Mouse (Mus musculus) lung, embryonic 15.5 days (tissue): ENCODE results near the gene Zswim5. TPM values are rescaled to one million over a fixed set of nuclear protein-coding genes. Genes with fewer than 3 reads are reported as not detected.

Experiments used
- ATAC-seq: fragments of 200-750 bp; cut with Nextera tagmentation; 2 replicates; pipeline ENCODE4 v1.8.0; 2017; ENCODE audit warnings: moderate number of reproducible peaks, borderline replicate concordance; ENCODE audit not compliant: low FRiP score, low TSS enrichment; ENCODE audit errors: extremely low read depth
- H3K27ac ChIP-seq: fragments of 300-500 bp; sonication (generic); 2 replicates; pipeline ENCODE4 v1.5.1; 2015; ENCODE audit warnings: moderate library complexity, mild to moderate bottlenecking, inconsistent platforms
- H3K27me3 ChIP-seq: fragments of 300-500 bp; sonication (generic); 2 replicates; pipeline ENCODE4 v1.6.1; 2015; ENCODE audit warnings: inconsistent platforms
- H3K36me3 ChIP-seq: fragments of 300-500 bp; sonication (generic); 2 replicates; pipeline ENCODE4 v1.6.1; 2015; ENCODE audit warnings: inconsistent platforms
- H3K4me1 ChIP-seq: fragments of 300-500 bp; sonication (generic); 2 replicates; pipeline ENCODE4 v1.6.1; 2015; ENCODE audit warnings: inconsistent platforms
- H3K4me2 ChIP-seq: fragments of 300-500 bp; sonication (generic); 2 replicates; pipeline ENCODE4 v1.6.1; 2015; ENCODE audit warnings: inconsistent platforms, mild to moderate bottlenecking, moderate library complexity
- H3K4me3 ChIP-seq: fragments of 300-500 bp; sonication (generic); 2 replicates; pipeline ENCODE4 v1.5.1; 2015; ENCODE audit warnings: mild to moderate bottlenecking, inconsistent platforms
- H3K9ac ChIP-seq: fragments of 300-500 bp; sonication (generic); 2 replicates; pipeline ENCODE4 v1.6.1; 2015; ENCODE audit warnings: inconsistent platforms
- H3K9me3 ChIP-seq: fragments of 300-500 bp; sonication (generic); 2 replicates; pipeline ENCODE4 v1.6.1; 2016; ENCODE audit warnings: inconsistent platforms
- WGBS: fragments of 180-500 bp; shearing (Covaris S2); methylation state at CpG from one replicate; pipeline ENCODE4 v1.1.7; 2015; 5-methylcytosine and 5-hydroxymethylcytosine counted together
- polyA plus RNA-seq: library from polyadenylated mRNA; unstranded; fragments of >200 nt; fragmentation: Nextera tagmentation; extraction: Ambion mirVana; gene quantifications from 2 replicates; pipeline ENCODE4 v1.2.1, GENCODE M21; 2015

Zswim5 gene
- polyA plus RNA-seq, 1 experiment from 2014 or later, result 0.56 TPM

DNA sequence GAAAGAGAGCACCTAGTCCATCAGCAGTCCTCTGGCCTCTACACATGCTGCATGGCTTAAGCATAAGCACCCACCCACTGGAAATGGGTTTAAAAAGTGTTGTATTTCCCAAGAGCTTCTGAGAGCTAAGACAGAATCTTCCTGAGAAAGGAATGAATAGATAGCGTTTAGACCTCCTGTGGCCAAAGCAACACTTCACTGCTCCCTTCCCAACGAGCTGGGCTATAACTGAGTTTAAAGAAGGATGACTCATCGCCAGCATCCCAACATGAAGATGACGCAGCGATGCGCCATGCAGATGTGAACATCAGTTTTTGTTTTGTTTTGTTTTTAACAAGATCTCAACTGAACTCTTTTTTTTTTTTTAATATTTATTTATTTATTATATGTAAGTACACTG lies 136.4 kb downstream of the Zswim5 start:
- ATAC-seq, result no peak
- H3K9ac ChIP-seq, result no peak overlapping the region

DNA sequence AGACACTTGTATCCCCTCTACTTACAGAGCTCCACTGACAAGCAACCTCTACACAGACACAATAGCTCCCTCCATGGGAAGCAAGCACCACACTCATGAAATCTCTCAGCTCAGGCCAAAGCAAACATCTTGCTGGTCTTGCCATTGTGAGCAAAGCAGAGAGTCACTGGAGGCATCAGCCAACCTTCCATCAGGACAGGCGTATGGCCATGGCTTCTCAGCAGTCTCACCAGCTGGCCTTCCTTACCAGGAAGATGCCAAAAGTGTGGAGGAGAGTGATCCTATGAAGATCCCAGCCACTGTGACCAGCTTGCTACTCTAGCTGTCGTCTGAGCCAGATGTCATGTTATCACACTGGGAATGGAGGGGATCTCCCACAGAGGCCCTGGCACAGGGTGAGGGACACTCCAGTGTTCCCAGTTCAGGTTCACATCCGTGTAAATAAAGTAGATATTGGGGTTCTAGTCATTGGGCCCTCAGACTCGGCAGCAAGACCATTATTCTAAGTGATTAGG lies 137.8 kb downstream of the Zswim5 start:
- Histone ChIP-seq H3K27me3 (no peaks in the 10 kb centered on the region), H3K4me3 (no peak overlapping the region), H3K9me3 (no peaks in the 10 kb centered on the region), H3K9ac (no peak overlapping the region), H3K36me3 (no peaks in the 10 kb centered on the region), H3K4me2 (no peak overlapping the region), H3K27ac (no peak overlapping the region), H3K4me1 (peaks cover 5% of the 10 kb centered on the region)
- WGBS, result 49% methylated on average over 4 of the region's 4 CpGs
- no peak for ATAC-seq

More for the DNA sequence above, 136.4 kb downstream of the Zswim5 start:
- H3K4me1 ChIP-seq, result 0 out of 2 replicates have a peak, but pooled peaks cover under 1% of the 10 kb centered on the region
- no peaks in the 10 kb centered on the region for H3K36me3 ChIP-seq
- H3K27me3 ChIP-seq, result no peaks in the 10 kb centered on the region
- H3K4me3 ChIP-seq, result no peak overlapping the region
- H3K4me2 ChIP-seq, result no peak overlapping the region
- 78% methylated on average over 6 of the region's 6 CpGs for WGBS
- H3K9me3 ChIP-seq, result no peaks in the 10 kb centered on the region
- H3K27ac ChIP-seq, result no peak overlapping the region

DNA sequence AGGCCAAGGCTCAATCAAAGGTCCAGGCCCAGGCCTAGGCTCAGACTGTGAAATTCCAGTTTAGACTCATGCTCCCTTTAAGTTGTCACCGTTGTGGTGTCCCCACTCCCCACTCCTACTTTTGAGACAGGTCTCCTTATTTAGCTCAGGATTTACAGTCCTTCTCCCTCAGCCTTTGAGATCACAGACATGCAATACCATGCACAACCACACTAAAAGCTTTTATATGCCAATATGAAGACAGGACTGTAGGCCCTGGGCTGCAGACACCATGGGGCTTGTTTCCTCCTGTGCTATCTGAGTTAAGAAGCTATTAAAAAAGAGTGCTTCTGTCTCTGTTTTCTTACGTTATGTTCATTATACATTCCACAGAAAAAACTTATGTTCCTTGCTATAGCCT lies 140.6 kb downstream of the Zswim5 start:
- Histone ChIP-seq H3K36me3 (peaks cover 7% of the 10 kb centered on the region; the same call in 1 of the 2 replicates), H3K9me3 (no peaks in the 10 kb centered on the region), H3K4me3 (no peak overlapping the region), H3K4me1 (peaks cover 13% of the 10 kb centered on the region), H3K4me2 (no peak overlapping the region), H3K27ac (no peak overlapping the region), H3K9ac (no peak overlapping the region), H3K27me3 (no peaks in the 10 kb centered on the region)
- no peak for ATAC-seq
- 90% methylated on average over 2 of the region's 2 CpGs for WGBS

DNA sequence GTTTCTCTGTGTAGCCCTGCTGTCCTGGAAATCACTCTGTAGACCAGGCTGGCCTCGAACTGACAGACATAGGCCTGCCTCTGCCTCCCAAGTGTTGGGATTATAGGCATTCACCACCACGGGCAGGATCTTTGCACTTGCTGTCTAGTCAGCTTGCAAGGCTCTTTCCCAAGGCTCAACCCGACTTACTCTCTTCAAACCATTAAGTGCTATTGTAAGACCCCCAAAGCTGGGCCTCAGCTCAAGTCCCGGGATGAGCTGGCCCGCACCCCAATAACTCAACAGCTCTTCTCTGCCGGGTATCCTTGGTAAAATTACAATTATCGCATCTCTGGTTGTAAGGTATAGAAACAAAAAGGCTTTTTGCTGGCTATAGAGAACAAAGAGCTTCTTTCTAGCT lies 141.2 kb downstream of the Zswim5 start:
- Histone ChIP-seq H3K4me3 (no peak overlapping the region), H3K9me3 (no peaks in the 10 kb centered on the region), H3K9ac (no peak overlapping the region), H3K27ac (no peak overlapping the region), H3K4me2 (no peak overlapping the region), H3K27me3 (no peaks in the 10 kb centered on the region), H3K36me3 (peaks cover 12% of the 10 kb centered on the region; the same call in 1 of the 2 replicates), H3K4me1 (peaks cover 13% of the 10 kb centered on the region)
- ATAC-seq, result no peak
- WGBS, result 84% methylated on average over 7 of the region's 7 CpGs

DNA sequence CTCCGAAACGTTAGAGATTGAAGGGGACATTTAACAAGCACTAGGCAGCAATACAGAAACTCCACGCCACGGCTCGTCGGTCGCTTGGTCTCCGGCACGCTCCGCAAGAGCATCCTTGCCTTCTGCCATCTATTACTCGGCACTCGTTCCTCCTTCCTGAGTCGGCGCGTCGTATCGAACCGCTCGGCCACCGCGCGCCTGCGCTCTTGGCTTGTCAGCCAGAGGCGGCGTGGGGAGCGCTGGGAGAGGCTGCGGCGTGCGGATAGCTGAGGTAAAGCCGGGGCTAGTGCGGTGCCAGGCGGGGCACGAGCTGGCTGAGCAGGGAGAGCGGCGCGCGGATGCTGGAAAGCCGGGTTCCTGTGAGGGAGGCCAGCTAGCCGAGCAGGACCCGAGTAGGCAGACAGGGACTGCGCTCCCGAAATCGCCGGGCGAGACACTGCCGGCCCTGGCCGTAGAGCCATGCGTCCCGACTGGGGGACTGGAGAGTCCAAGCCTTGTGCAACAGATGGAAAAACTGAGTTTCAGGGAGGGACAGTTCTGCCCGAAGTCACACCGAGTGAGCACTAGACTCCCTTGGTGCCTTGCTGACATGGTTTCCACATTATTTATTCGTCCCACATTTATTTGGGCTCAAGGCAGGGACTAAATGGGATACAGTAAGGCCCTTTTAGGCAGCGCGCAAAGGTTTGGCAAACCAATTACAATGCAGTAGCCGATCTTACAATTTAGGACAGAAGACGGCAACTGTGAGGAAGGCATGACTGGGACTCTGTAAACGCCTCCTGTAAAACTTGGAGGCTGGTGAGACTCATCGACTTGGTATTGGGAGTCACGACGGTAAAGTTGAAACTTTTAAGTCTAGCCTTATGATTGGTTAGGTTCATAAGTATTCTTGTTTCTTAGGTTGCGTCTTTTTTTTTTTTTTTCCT lies 142.3 kb downstream of the Zswim5 start, which contains the start of gene Eif2b3:
Gene Eif2b3 (plus strand): TSS at position 197 of the 929 bp plus-strand sequence.
- peak; percentile 96 for ATAC-seq
- peak within 1 kb of the TSS; percentile 67 for H3K4me2 ChIP-seq
- no peaks in the 10 kb centered on the region for H3K9me3 ChIP-seq
- H3K36me3 ChIP-seq, result peaks cover 17% of the 10 kb centered on the region; the same call in 1 of the 2 replicates
- H3K27ac ChIP-seq, result no peak within 1 kb of the TSS
- H3K9ac ChIP-seq, result peak within 1 kb of the TSS; percentile 76
- H3K4me1 ChIP-seq, result peaks cover 13% of the 10 kb centered on the region
- H3K4me3 ChIP-seq, result peak within 1 kb of the TSS; percentile 73
- H3K27me3 ChIP-seq, result no peaks in the 10 kb centered on the region
- under 1% methylated on average over 61 of the region's 61 CpGs for WGBS

DNA sequence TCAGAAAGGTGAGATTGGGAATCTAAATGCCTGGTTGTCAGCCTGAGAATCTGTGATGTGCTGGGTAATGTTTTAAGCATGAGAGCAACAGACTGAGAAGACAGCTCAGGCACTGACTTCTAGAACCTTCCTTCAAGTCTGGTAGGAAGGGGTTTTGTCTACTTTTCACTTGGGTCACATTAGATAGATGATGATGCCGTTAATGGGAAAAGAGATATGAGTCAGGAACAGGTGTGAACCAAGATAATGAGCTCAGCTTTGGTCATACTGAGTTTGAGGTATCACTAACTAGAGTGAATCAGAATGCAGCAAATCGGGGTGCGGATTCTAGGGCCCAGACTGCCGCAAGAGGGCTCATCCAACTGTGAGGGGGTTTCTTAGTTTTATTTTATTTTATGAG lies 146.3 kb downstream of the Zswim5 start:
- no peak for ATAC-seq
- H3K9ac ChIP-seq, result no peak overlapping the region
- no peaks in the 10 kb centered on the region for H3K27me3 ChIP-seq
- WGBS, result 93% methylated on average over 4 of the region's 4 CpGs
- H3K4me1 ChIP-seq, result peaks cover 13% of the 10 kb centered on the region
- no peak overlapping the region for H3K27ac ChIP-seq
- H3K36me3 ChIP-seq, result peaks cover 20% of the 10 kb centered on the region; the same call in 1 of the 2 replicates
- no peak overlapping the region for H3K4me3 ChIP-seq
- no peak overlapping the region for H3K4me2 ChIP-seq
- H3K9me3 ChIP-seq, result no peaks in the 10 kb centered on the region

DNA sequence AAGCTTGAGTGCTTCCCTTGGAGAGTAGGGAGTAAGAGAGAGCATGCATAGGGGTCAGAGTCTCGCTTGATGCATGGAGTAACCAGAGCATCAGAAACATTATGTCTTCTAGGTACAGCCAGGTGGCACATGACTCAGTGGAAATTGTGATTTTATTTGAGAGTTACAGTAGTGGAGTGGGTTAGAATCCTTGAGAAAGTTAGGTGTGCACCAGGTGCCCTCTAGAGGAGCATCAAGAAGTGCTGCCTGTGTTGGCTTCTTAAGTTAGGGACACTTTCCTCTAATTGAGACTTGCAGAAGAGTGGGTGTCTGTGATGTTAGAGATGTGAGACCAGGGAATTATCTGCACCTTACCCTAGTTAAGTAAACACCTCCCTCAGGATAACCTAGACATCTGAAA lies 153.9 kb downstream of the Zswim5 start:
- H3K27me3 ChIP-seq, result no peaks in the 10 kb centered on the region
- H3K27ac ChIP-seq, result no peak overlapping the region
- no peak overlapping the region for H3K4me2 ChIP-seq
- no peaks in the 10 kb centered on the region for H3K9me3 ChIP-seq
- no peaks in the 10 kb centered on the region for H3K4me1 ChIP-seq
- ATAC-seq, result no peak
- H3K36me3 ChIP-seq, result peaks cover 14% of the 10 kb centered on the region; the same call in 1 of the 2 replicates
- H3K9ac ChIP-seq, result no peak overlapping the region
- WGBS, result 84% methylated on average over 1 of the region's 1 CpGs
- H3K4me3 ChIP-seq, result no peak overlapping the region

Other genes starting within 250 kb of the Zswim5 start
- gene Nasp, start 249.4 kb upstream of the Zswim5 start, polyA plus RNA-seq, result 125 and 131 TPM in 2 replicates
- gene Akr1a1, start 225.7 kb upstream of the Zswim5 start, polyA plus RNA-seq, result 820 and 831 TPM in 2 replicates
- gene Prdx1, start 191.8 kb upstream of the Zswim5 start, polyA plus RNA-seq, result 1,493 and 1,538 TPM in 2 replicates
- 24.7 and 24.9 TPM in 2 replicates for gene Mmachc, start 169.0 kb upstream of the Zswim5 start, polyA plus RNA-seq
- 31.7 and 33.8 TPM in 2 replicates for gene Ccdc163, start 168.9 kb upstream of the Zswim5 start, polyA plus RNA-seq
- gene Tesk2, start 156.4 kb upstream of the Zswim5 start, polyA plus RNA-seq, result 6.7 and 7.6 TPM in 2 replicates
- gene Toe1, start 69.7 kb upstream of the Zswim5 start, polyA plus RNA-seq, result 36.4 and 37.8 TPM in 2 replicates
- 17.2 and 18.6 TPM in 2 replicates for gene Mutyh, start 69.7 kb upstream of the Zswim5 start, polyA plus RNA-seq
- gene Hpdl, start 55.7 kb upstream of the Zswim5 start, polyA plus RNA-seq, result 0.52 and 0.71 TPM in 2 replicates
- gene Urod, start 117.0 kb downstream of the Zswim5 start, polyA plus RNA-seq, result 91.7 and 103 TPM in 2 replicates
- gene Hectd3, start 117.9 kb downstream of the Zswim5 start, polyA plus RNA-seq, result 8.8 and 10.1 TPM in 2 replicates
- gene Eif2b3, start 142.0 kb downstream of the Zswim5 start, polyA plus RNA-seq, result 34.2 and 35.6 TPM in 2 replicates
- 7.1 and 7.9 TPM in 2 replicates for gene Ptch2, start 218.7 kb downstream of the Zswim5 start, polyA plus RNA-seq
- 5.9 and 6.8 TPM in 2 replicates for gene Btbd19, start 248.3 kb downstream of the Zswim5 start, polyA plus RNA-seq
- 0.50 and 1.0 TPM in 2 replicates for gene Tctex1d4, start 249.4 kb downstream of the Zswim5 start, polyA plus RNA-seq